Mouse (Mus musculus): Measurements from ENCODE around the gene Ints3.
"Not testable (repeated sequence)": the region's sequence is repeated elsewhere in the genome, so short reads cannot be mapped to it uniquely, and the experiment has no call there.

The Ints3 gene

GRCm38 (mm10) chr3:90357959-90358358 is 75.5 kb downstream of the Ints3 start:
- no peak for DNase-seq (ENCODE audit: low spot score in 2 of 2)

GRCm38 (mm10) chr3:90347847-90348246 is 85.6 kb downstream of the Ints3 start:
- no peak for DNase-seq (ENCODE audit: low spot score in 2 of 2)

GRCm38 (mm10) chr3:90342853-90343252 is 90.6 kb downstream of the Ints3 start:
- DNase-seq (ENCODE audit: low spot score in 2 of 2): not testable (repeated sequence)

Measured in urinary bladder, postnatal 4 days (tissue).